Mouse (Mus musculus): Measurements from ENCODE around the gene Cdkn1a.

DNA sequence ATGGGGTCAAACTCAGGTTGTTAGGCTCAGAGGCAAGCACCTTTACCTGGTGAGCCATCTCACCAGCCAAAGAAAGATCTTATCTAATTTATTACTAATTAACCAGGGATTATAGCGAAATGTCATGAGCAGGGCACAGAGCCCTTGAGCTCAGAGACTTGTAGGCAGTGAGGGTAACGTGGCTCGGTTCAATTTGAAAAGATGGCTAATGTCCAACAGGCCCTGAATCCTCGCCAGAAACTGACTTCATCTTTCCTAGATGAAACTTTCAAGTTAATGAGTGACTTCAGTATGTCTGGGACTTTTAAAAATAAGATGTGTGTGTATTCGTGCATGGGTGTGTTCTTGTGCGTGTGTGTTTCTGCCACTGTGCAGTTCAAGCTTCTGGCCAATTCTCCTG lies 32.0 kb downstream of the Cdkn1a start:
- no peak for TF ChIP-seq CTCF (IDR thresholded peaks at IDR 0.05; ENCODE audit: borderline replicate concordance, insufficient read depth, low read length)
- no peak for TF ChIP-seq POLR2A (IDR thresholded peaks at IDR 0.05; ENCODE audit: low read depth, low read length)

Measured in embryonic fibroblast, embryonic 13.5 days (primary cell).